Mouse (Mus musculus): ENCODE measurements at regions not wholly inside any gene's neighbourhood (a gene's known extent, or its start where the extent isn't known, plus 50 kb on each side); places are given as distances from the start of the nearest gene placed in this dataset.

DNA sequence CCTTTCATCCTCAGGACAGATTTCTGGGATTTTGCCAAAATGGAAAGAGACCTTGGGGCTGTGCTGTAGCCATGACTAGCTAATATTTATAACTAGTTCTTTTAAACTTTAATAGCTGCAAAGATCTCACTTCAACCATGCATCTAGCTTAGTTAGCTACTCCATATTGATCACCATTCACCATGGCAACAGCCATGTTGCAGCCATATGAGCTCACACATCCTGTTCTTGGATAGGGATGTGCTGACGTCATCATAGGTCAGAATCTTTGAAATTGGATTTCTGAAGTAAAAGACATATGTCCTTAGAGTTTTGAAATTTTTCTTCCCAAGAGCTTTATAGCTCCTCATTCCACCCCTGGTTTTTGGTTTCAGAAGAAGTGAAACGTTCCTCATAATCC, 118.8 kb upstream of the Phyhipl start:
- DNase-seq: no peak
- H3K36me3 ChIP-seq (ENCODE audit: control insufficient read depth, insufficient read depth, low read length): no peaks in the 10 kb centered on the region
- intact Hi-C loops (cut with DNase I): no loop called here
- H3K27ac ChIP-seq: no peak overlapping the region
- H3K9ac ChIP-seq (ENCODE audit: low read depth, low read length): no peak overlapping the region
- TF ChIP-seq POLR2A (IDR thresholded peaks at IDR 0.05; ENCODE audit: insufficient read depth, low read depth, low read length): no peak
- TF ChIP-seq CTCF (IDR thresholded peaks at IDR 0.05): no peak
- no peak for TF ChIP-seq EP300 (IDR thresholded peaks at IDR 0.05; ENCODE audit: insufficient read depth, low read depth, low read length)
- no peaks in the 10 kb centered on the region for H3K4me1 ChIP-seq (ENCODE audit: control insufficient read depth, insufficient read depth, low read length)
- no peak overlapping the region for H3K4me3 ChIP-seq
- H3K79me2 ChIP-seq (replicated peaks; ENCODE audit: control insufficient read depth, insufficient read depth, low read length): no peaks in the 10 kb centered on the region
- WGBS: 55% methylated on average over 2 of the region's 2 CpGs
- no peaks in the 10 kb centered on the region for H3K27me3 ChIP-seq (ENCODE audit: control insufficient read depth, insufficient read depth, low read length)

- Histone ChIP-seq H3K27me3 (ENCODE audit: control insufficient read depth, insufficient read depth, low read length) (no peaks in the 10 kb centered on the region), H3K79me2 (replicated peaks; ENCODE audit: control insufficient read depth, insufficient read depth, low read length) (no peaks in the 10 kb centered on the region), H3K36me3 (ENCODE audit: control insufficient read depth, insufficient read depth, low read length) (no peaks in the 10 kb centered on the region), H3K4me3 (no peak overlapping the region), H3K9ac (ENCODE audit: low read depth, low read length) (no peak overlapping the region), H3K27ac (no peak overlapping the region), H3K4me1 (ENCODE audit: control insufficient read depth, insufficient read depth, low read length) (no peaks in the 10 kb centered on the region)
- intact Hi-C loops (cut with DNase I): no loop called here
- TF ChIP-seq POLR2A (IDR thresholded peaks at IDR 0.05; ENCODE audit: insufficient read depth, low read depth, low read length) (no peak), CTCF (IDR thresholded peaks at IDR 0.05) (no peak), EP300 (IDR thresholded peaks at IDR 0.05; ENCODE audit: insufficient read depth, low read depth, low read length) (no peak)
- DNase-seq: no peak
- WGBS: 73% methylated on average over 4 of the region's 4 CpGs
These were observed 118.4 kb upstream of the Phyhipl start for GRCm38 (mm10) chr10:70774159-70774558.

DNA sequence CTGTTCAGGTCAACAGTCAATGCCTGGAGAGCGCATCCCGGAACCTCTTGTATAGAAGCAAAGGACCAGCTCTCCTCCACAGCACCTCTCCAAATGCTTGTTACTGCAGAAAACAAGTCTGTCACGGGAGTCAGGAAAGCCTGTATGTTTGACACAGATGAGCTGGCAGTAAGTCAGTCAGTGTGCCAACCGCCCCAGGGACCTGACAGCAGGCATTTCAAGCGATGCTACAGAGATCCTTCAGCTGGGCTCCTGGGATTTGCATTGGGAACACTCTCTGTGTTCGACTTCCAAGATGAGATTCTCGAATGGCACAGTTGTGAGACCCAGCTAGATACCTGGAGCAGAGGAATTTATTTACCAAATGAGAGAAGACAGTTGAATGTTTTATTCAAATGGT, 111.7 kb upstream of the Phyhipl start:
- Histone ChIP-seq H3K36me3 (ENCODE audit: control insufficient read depth, insufficient read depth, low read length) (no peaks in the 10 kb centered on the region), H3K9ac (ENCODE audit: low read depth, low read length) (no peak overlapping the region), H3K27me3 (ENCODE audit: control insufficient read depth, insufficient read depth, low read length) (no peaks in the 10 kb centered on the region), H3K4me1 (ENCODE audit: control insufficient read depth, insufficient read depth, low read length) (no peaks in the 10 kb centered on the region), H3K27ac (no peak overlapping the region), H3K79me2 (replicated peaks; ENCODE audit: control insufficient read depth, insufficient read depth, low read length) (no peaks in the 10 kb centered on the region), H3K4me3 (no peak overlapping the region)
- DNase-seq: no peak
- intact Hi-C loops (cut with DNase I): no loop called here
- TF ChIP-seq CTCF (IDR thresholded peaks at IDR 0.05): no peak
- TF ChIP-seq POLR2A (IDR thresholded peaks at IDR 0.05; ENCODE audit: insufficient read depth, low read depth, low read length): no peak
- no peak for TF ChIP-seq EP300 (IDR thresholded peaks at IDR 0.05; ENCODE audit: insufficient read depth, low read depth, low read length)
- 83% methylated on average over 7 of the region's 7 CpGs for WGBS

DNA sequence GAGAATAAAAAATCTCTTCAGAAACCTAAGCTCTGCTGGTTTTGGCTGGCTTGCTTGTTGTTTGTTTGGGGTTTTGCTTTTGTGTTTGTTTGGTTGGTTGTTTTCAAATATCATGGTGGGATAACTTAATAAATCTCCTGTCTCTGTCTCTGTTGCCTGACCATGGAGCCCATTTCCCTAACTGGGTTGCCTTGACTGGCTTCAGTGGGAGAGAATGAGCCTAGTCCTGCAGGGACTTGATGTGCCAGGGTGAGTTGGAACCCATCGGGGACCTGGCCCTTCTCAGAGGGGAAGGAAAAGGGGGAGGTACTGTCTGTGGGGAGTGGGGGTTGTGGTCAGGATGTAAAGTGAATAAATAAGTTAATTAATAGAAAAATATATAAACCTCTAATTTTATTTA, 111.1 kb upstream of the Phyhipl start:
- 52% methylated on average over 1 of the region's 1 CpGs for WGBS
- DNase-seq: no peak
- H3K9ac ChIP-seq (ENCODE audit: low read depth, low read length): no peak overlapping the region
- H3K79me2 ChIP-seq (replicated peaks; ENCODE audit: control insufficient read depth, insufficient read depth, low read length): no peaks in the 10 kb centered on the region
- H3K27ac ChIP-seq: no peak overlapping the region
- intact Hi-C loops (cut with DNase I): no loop called here
- no peaks in the 10 kb centered on the region for H3K36me3 ChIP-seq (ENCODE audit: control insufficient read depth, insufficient read depth, low read length)
- TF ChIP-seq CTCF (IDR thresholded peaks at IDR 0.05) (no peak), POLR2A (IDR thresholded peaks at IDR 0.05; ENCODE audit: insufficient read depth, low read depth, low read length) (no peak), EP300 (IDR thresholded peaks at IDR 0.05; ENCODE audit: insufficient read depth, low read depth, low read length) (no peak)
- no peaks in the 10 kb centered on the region for H3K4me1 ChIP-seq (ENCODE audit: control insufficient read depth, insufficient read depth, low read length)
- H3K4me3 ChIP-seq: no peak overlapping the region
- H3K27me3 ChIP-seq (ENCODE audit: control insufficient read depth, insufficient read depth, low read length): no peaks in the 10 kb centered on the region

DNA sequence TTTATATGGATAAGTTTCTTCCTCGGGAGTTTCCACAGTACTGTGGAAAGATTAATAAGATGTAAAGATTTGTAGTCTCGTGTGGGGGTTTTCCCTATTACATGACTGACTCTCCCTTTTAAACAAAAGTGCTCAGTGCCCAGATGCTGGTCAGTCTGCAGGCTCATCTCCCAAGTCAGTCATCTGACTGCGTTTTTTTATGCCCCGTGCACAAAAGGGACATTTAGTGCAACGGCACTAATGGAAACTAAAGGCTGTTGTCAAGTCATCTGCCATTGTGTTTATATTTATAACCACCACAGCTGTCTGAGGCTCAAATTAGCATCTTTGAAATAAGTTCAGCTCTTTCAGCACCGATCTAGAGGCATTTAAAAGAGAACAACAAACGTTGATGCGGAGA, 110.7 kb upstream of the Phyhipl start:
- TF ChIP-seq EP300 (IDR thresholded peaks at IDR 0.05; ENCODE audit: insufficient read depth, low read depth, low read length) (no peak), POLR2A (IDR thresholded peaks at IDR 0.05; ENCODE audit: insufficient read depth, low read depth, low read length) (no peak), CTCF (IDR thresholded peaks at IDR 0.05) (no peak)
- intact Hi-C loops (cut with DNase I): no loop called here
- WGBS: 70% methylated on average over 8 of the region's 8 CpGs

GRCm38 (mm10) chr10:70763206-70763605, 107.4 kb upstream of the Phyhipl start:
- DNase-seq: no peak
- Histone ChIP-seq H3K36me3 (ENCODE audit: control insufficient read depth, insufficient read depth, low read length) (no peaks in the 10 kb centered on the region), H3K4me3 (no peak overlapping the region), H3K27ac (no peak overlapping the region), H3K4me1 (ENCODE audit: control insufficient read depth, insufficient read depth, low read length) (no peaks in the 10 kb centered on the region), H3K9ac (ENCODE audit: low read depth, low read length) (no peak overlapping the region), H3K27me3 (ENCODE audit: control insufficient read depth, insufficient read depth, low read length) (no peaks in the 10 kb centered on the region), H3K79me2 (replicated peaks; ENCODE audit: control insufficient read depth, insufficient read depth, low read length) (no peaks in the 10 kb centered on the region)
- intact Hi-C loops (cut with DNase I): no loop called here
- 72% methylated on average over 7 of the region's 7 CpGs for WGBS
- TF ChIP-seq CTCF (IDR thresholded peaks at IDR 0.05) (no peak), POLR2A (IDR thresholded peaks at IDR 0.05; ENCODE audit: insufficient read depth, low read depth, low read length) (no peak)

More for the DNA sequence above, 110.7 kb upstream of the Phyhipl start:
- H3K36me3 ChIP-seq (ENCODE audit: control insufficient read depth, insufficient read depth, low read length): no peaks in the 10 kb centered on the region
- H3K4me1 ChIP-seq (ENCODE audit: control insufficient read depth, insufficient read depth, low read length): no peaks in the 10 kb centered on the region
- no peak overlapping the region for H3K4me3 ChIP-seq
- no peak overlapping the region for H3K9ac ChIP-seq (ENCODE audit: low read depth, low read length)
- H3K79me2 ChIP-seq (replicated peaks; ENCODE audit: control insufficient read depth, insufficient read depth, low read length): no peaks in the 10 kb centered on the region
- H3K27me3 ChIP-seq (ENCODE audit: control insufficient read depth, insufficient read depth, low read length): no peaks in the 10 kb centered on the region
- no peak for DNase-seq
- H3K27ac ChIP-seq: no peak overlapping the region

Measured in heart, adult 2 months (tissue).